Mouse (Mus musculus) brain, embryonic 14.5 days (tissue): ENCODE measurements around the gene Cyp2c29. TPM values are rescaled to one million over a fixed set of nuclear protein-coding genes. Genes with fewer than 3 reads are reported as not detected.
"Not testable (repeated sequence)": the region's sequence is repeated elsewhere in the genome, so short reads cannot be mapped to it uniquely, and the experiment has no call there.

Experiments used
- DNase-seq: peaks from one replicate; pipeline ENCODE4 v3.0.0-alpha.2; 2011; ENCODE audit warnings: low read depth
- CTCF ChIP-seq: fragments of 200-500 bp; IDR thresholded peaks from 2 replicates; pipeline ENCODE4 v1.5.1; 2012; ENCODE audit warnings: inconsistent platforms, mild to moderate bottlenecking, moderate library complexity, borderline replicate concordance; ENCODE audit not compliant: insufficient read depth, insufficient read length; ENCODE audit errors: extremely low read depth
- POLR2A ChIP-seq: fragments of 200-500 bp; IDR thresholded peaks from 2 replicates; pipeline ENCODE4 v1.6.1; 2012; ENCODE audit warnings: mild to moderate bottlenecking, inconsistent platforms, borderline replicate concordance; ENCODE audit not compliant: poor library complexity, insufficient read depth, insufficient read length, severe bottlenecking; ENCODE audit errors: extremely low read depth
- polyA plus RNA-seq: library from polyadenylated mRNA; depleted of rRNA; stranded (reverse); fragments of >200 nt; gene quantifications from 2 replicates; pipeline ENCODE4 v1.2.3, GENCODE M21; 2012; rRNA removed

The Cyp2c29 gene
- polyA plus RNA-seq: not detected in 2 replicates

DNA sequence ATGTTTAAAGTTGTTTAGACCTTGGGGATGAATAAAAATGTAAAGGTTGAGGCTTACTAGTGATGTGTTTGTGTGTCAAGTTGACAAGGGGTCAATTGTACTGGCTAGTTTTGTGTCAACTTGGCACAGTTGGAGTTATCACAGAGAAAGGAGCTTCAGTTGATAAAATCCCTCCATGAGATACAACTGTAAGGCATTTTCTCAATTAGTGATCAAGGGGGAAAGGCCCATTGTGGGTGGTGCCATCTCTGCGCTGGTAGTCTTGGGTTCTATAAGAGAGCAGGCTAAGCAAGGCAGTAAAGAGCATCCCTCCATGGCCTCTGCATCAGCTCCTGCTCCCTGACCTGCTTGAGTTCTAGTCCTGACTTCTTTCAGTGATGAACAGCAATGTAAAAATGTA lies at the start of gene Cyp2c29:
TSS of gene Cyp2c29 (plus strand) at position 301 of the 400 bp plus-strand sequence.
- not testable (repeated sequence) for DNase-seq

DNA sequence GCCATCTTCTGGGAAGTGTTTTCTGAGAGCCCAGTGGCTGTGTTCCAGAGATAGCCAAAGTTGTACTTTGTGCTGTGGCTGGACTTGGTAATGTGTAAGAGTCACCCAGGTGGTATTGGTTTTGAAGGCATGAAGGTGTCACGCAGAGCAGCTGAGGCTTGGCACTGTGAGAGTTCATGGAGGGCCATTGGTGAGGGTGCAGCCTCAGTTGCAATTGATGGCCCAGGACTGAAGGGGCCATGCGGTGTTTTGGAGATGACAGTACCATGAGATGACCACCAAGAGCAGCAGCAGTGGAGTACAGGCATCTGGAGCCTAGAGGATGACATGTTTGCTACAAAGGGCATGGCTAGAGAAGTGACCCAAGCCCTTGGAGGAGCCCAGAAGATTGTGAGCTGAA lies 2.2 kb upstream of the Cyp2c29 start:
- DNase-seq: not testable (repeated sequence)

DNA sequence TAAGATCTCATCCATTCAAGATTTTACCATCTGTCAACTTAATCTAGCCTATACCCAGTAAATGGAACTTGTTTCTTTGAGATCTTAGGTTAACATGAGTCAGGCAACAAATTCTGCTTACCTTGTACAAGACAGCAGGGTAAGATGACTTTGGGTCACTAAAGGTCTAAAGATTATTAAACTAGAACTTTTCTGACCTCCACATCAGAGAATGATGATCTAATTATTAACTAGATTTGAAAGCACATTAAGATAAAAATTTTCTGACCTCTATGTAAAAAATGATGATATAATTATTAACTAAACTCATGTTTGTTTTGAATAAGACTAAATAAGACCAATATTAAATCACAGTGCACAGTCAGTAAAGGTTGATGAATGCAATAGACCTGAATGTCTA lies 13.6 kb downstream of the Cyp2c29 start:
- no peak for DNase-seq
- TF ChIP-seq CTCF (no peak), POLR2A (no peak)

DNA sequence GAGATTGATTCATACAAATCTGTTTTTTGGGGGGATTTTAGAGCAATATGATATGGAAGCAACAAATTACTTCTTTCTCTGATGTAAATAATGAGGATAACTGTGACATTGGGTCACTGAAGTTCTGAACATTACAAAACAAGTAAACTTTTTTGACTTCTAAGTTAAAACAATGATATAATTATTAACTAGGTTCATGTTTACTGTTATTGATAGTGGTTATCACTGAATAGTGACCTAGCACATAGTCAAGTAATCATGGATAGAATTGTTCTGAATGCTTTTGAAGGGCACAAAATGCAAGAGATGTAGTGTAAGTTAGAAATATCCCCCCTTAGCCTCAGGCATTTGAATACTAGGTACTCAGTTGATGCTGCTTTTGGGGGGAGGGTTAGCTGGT lies 16.4 kb downstream of the Cyp2c29 start:
- TF ChIP-seq CTCF (no peak), POLR2A (no peak)

DNA sequence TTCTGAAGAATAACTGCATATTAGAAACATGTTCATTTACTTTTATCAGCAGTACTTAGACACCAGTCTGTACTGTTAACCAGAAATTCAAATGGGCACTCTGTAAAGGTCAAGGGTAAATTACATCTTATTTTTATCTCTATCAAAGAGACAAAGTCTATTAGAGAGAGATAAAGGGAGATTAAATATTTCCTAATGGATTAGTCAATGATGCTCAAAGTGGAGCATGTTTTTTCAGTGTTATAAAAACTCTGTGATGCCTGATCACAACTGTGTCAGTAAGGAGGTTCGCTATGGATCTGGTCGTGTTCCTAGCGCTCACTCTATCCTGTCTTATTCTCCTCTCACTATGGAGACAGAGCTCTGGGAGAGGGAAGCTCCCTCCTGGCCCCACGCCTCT lies 17.6 kb downstream of the Cyp2c29 start:
- TF ChIP-seq POLR2A: no peak
- no peak for DNase-seq

More for the DNA sequence above, 16.4 kb downstream of the Cyp2c29 start:
- DNase-seq: no peak

DNA sequence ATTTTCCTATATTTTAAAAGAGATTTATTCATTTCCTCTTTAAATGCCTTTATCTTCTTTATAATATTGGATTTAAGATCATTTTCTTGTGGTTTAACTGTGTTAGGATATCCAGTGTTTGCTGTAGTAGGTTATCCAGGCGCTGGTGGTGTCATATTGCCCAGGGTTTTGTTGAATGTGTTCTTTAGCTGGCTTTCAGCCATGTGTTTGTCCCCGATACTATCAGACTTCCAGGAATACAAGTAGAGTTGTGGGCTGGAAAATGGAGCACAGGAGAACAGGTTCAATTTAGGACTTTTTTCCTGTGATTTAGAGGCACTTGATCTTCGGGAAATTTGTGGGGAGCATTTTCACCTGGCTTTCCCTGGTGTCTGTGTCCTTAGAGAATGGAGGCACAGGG lies 19.8 kb downstream of the Cyp2c29 start:
- no peak for DNase-seq
- no peak for TF ChIP-seq POLR2A
- no peak for TF ChIP-seq CTCF

Other genes with a start within 250 kb of the Cyp2c29 start
- 0.12 TPM in 1 of 2 replicates, not detected in the other for gene Cyp2c65, start 208.4 kb upstream of the Cyp2c29 start, polyA plus RNA-seq
- not detected in 2 replicates for gene Cyp2c66, start 155.5 kb upstream of the Cyp2c29 start, polyA plus RNA-seq
- not detected in 2 replicates for gene Cyp2c38, start 193.7 kb downstream of the Cyp2c29 start, polyA plus RNA-seq
- gene Cyp2c39, start 241.5 kb downstream of the Cyp2c29 start, polyA plus RNA-seq: not detected in 2 replicates